Mouse (Mus musculus) right cerebral cortex, postnatal 14 days (tissue): ENCODE data around the gene Rnf8.

Experiments
- DNase-seq: peaks from one replicate; pipeline ENCODE4 v3.0.0; 2022

Rnf8 gene

GRCm38 (mm10) chr17:29628946-29629345 is 14.4 kb downstream of the Rnf8 start:
- DNase-seq = no peak

GRCm38 (mm10) chr17:29629620-29630019 is 15.0 kb downstream of the Rnf8 start:
- no peak for DNase-seq

- no peak for DNase-seq
Measured at GRCm38 (mm10) chr17:29632312-29632711, 17.7 kb downstream of the Rnf8 start.

- no peak for DNase-seq
Measured at GRCm38 (mm10) chr17:29635492-29635891, 20.9 kb downstream of the Rnf8 start.

GRCm38 (mm10) chr17:29636118-29636517 is 21.5 kb downstream of the Rnf8 start:
- DNase-seq = peak; percentile 54

GRCm38 (mm10) chr17:29637377-29637776 is 22.8 kb downstream of the Rnf8 start:
- no peak for DNase-seq

- no peak for DNase-seq
Measured at GRCm38 (mm10) chr17:29637895-29638294, 23.3 kb downstream of the Rnf8 start.

GRCm38 (mm10) chr17:29640971-29641370 is 26.4 kb downstream of the Rnf8 start:
- DNase-seq = no peak

- DNase-seq = no peak
Measured at GRCm38 (mm10) chr17:29642219-29642618, 27.6 kb downstream of the Rnf8 start.

GRCm38 (mm10) chr17:29658249-29658648 is 43.7 kb downstream of the Rnf8 start:
- no peak for DNase-seq

GRCm38 (mm10) chr17:29660076-29660761 is 45.6 kb downstream of the Rnf8 start, which contains the start of gene Cmtr1:
Cmtr1 (plus strand) TSS chr17:29660595.
- DNase-seq = peak; percentile 94

GRCm38 (mm10) chr17:29660762-29661391 is 46.3 kb downstream of the Rnf8 start:
- DNase-seq = peak; percentile 23

GRCm38 (mm10) chr17:29662145-29662544 is 47.6 kb downstream of the Rnf8 start:
- no peak for DNase-seq

GRCm38 (mm10) chr17:29668051-29668986 is 53.7 kb downstream of the Rnf8 start:
- DNase-seq = peak; percentile 35

- DNase-seq = no peak
Measured at GRCm38 (mm10) chr17:29669030-29669429, 54.4 kb downstream of the Rnf8 start.

- no peak for DNase-seq
Measured at GRCm38 (mm10) chr17:29669936-29670335, 55.3 kb downstream of the Rnf8 start.

GRCm38 (mm10) chr17:29671021-29671420 is 56.4 kb downstream of the Rnf8 start:
- DNase-seq = no peak

- DNase-seq = no peak
Measured at GRCm38 (mm10) chr17:29673325-29673724, 58.7 kb downstream of the Rnf8 start.

- DNase-seq = no peak
Measured at GRCm38 (mm10) chr17:29678526-29678925, 63.9 kb downstream of the Rnf8 start.

- no peak for DNase-seq
Measured at GRCm38 (mm10) chr17:29679038-29679767, 64.6 kb downstream of the Rnf8 start.

- DNase-seq = peak; percentile 26
Measured at GRCm38 (mm10) chr17:29680174-29680573, 65.6 kb downstream of the Rnf8 start.

- no peak for DNase-seq
Measured at GRCm38 (mm10) chr17:29680921-29681320, 66.3 kb downstream of the Rnf8 start.

GRCm38 (mm10) chr17:29681669-29682068 is 67.1 kb downstream of the Rnf8 start:
- DNase-seq = no peak
